Mouse (Mus musculus): ENCODE data around the gene Lcp1.

DNA sequence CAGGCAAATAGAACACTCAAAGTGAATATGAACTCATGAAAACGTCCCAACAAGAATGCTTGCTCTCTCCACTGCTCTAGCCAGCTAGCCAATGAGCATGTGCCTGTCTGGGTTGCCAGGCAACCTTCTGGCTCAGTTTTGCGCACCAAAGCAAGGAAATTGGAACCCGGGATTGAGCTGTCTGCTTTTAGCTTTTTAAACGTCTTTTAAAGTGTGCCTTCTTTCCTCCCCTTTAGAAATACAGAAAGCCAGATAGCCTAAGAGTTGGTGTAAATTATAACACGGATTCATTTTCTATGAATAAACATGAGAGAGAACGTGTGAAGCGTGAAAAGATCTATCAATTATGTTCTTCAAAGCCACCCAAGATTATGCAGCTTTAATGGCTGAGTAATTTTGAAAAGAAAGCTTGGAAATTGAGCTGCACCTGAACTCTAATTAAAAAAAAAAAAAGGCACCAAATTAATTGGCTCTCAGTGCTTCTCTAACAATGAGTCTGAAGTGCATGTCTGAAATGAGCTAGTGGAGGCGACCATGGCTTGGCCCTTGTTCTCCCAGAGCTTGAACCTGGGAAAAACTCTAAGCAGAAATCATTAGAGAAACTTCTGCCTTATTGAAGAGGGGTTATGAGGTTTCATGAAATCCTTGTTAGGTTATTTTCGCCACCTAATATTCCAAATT is 105.2 kb downstream of the Lcp1 start:
- TF ChIP-seq CTCF (IDR thresholded peaks at IDR 0.05; ENCODE audit: low read depth) (no peak), EP300 (optimal IDR thresholded peaks at IDR 0.05) (no peak)

All from stomach, postnatal 0 days (tissue).